Mouse (Mus musculus): ENCODE data around the gene Galnt18.

Gene Galnt18

GRCm38 (mm10) chr7:111588291-111588781 lies 191.4 kb downstream of the Galnt18 start:
- peak; percentile 86 for ATAC-seq (ENCODE audit: insufficient number of reproducible peaks, low FRiP score, low TSS enrichment)

- no peak for ATAC-seq (ENCODE audit: insufficient number of reproducible peaks, low FRiP score, low TSS enrichment)
Observed at GRCm38 (mm10) chr7:111580547-111580946, 199.2 kb downstream of the Galnt18 start.

- no peak for ATAC-seq (ENCODE audit: insufficient number of reproducible peaks, low FRiP score, low TSS enrichment)
Observed at GRCm38 (mm10) chr7:111575096-111575495, 204.7 kb downstream of the Galnt18 start.

GRCm38 (mm10) chr7:111572336-111572735 lies 207.4 kb downstream of the Galnt18 start:
- no peak for ATAC-seq (ENCODE audit: insufficient number of reproducible peaks, low FRiP score, low TSS enrichment)

GRCm38 (mm10) chr7:111566838-111567237 lies 212.9 kb downstream of the Galnt18 start:
- ATAC-seq (ENCODE audit: insufficient number of reproducible peaks, low FRiP score, low TSS enrichment), result no peak

- ATAC-seq (ENCODE audit: insufficient number of reproducible peaks, low FRiP score, low TSS enrichment), result 0 out of 2 replicates have a peak, but pooled peaks have one; percentile 20
Observed at GRCm38 (mm10) chr7:111563316-111564110, 216.3 kb downstream of the Galnt18 start.

- ATAC-seq (ENCODE audit: insufficient number of reproducible peaks, low FRiP score, low TSS enrichment), result no peak
Observed at GRCm38 (mm10) chr7:111560097-111560496, 219.7 kb downstream of the Galnt18 start.

GRCm38 (mm10) chr7:111559011-111559410 lies 220.8 kb downstream of the Galnt18 start:
- ATAC-seq (ENCODE audit: insufficient number of reproducible peaks, low FRiP score, low TSS enrichment), result no peak

GRCm38 (mm10) chr7:111550987-111551386 lies 228.8 kb downstream of the Galnt18 start:
- ATAC-seq (ENCODE audit: insufficient number of reproducible peaks, low FRiP score, low TSS enrichment), result no peak

- no peak for ATAC-seq (ENCODE audit: insufficient number of reproducible peaks, low FRiP score, low TSS enrichment)
Observed at GRCm38 (mm10) chr7:111547069-111547468, 232.7 kb downstream of the Galnt18 start.

- ATAC-seq (ENCODE audit: insufficient number of reproducible peaks, low FRiP score, low TSS enrichment), result no peak
Observed at GRCm38 (mm10) chr7:111545614-111546013, 234.2 kb downstream of the Galnt18 start.

GRCm38 (mm10) chr7:111537946-111538345 lies 241.8 kb downstream of the Galnt18 start:
- no peak for ATAC-seq (ENCODE audit: insufficient number of reproducible peaks, low FRiP score, low TSS enrichment)

- ATAC-seq (ENCODE audit: insufficient number of reproducible peaks, low FRiP score, low TSS enrichment), result no peak
Observed at GRCm38 (mm10) chr7:111534826-111535405, 244.9 kb downstream of the Galnt18 start.

GRCm38 (mm10) chr7:111528961-111529643 lies 250.7 kb downstream of the Galnt18 start:
- ATAC-seq (ENCODE audit: insufficient number of reproducible peaks, low FRiP score, low TSS enrichment), result no peak

- ATAC-seq (ENCODE audit: insufficient number of reproducible peaks, low FRiP score, low TSS enrichment), result no peak
Observed at GRCm38 (mm10) chr7:111528462-111528861, 251.3 kb downstream of the Galnt18 start.

- no peak for ATAC-seq (ENCODE audit: insufficient number of reproducible peaks, low FRiP score, low TSS enrichment)
Observed at GRCm38 (mm10) chr7:111520881-111521280, 258.9 kb downstream of the Galnt18 start.

GRCm38 (mm10) chr7:111518581-111519242 lies 261.1 kb downstream of the Galnt18 start:
- no peak for ATAC-seq (ENCODE audit: insufficient number of reproducible peaks, low FRiP score, low TSS enrichment)

GRCm38 (mm10) chr7:111516882-111517281 lies 262.9 kb downstream of the Galnt18 start:
- 0 out of 2 replicates have a peak, but pooled peaks have one; percentile 20 for ATAC-seq (ENCODE audit: insufficient number of reproducible peaks, low FRiP score, low TSS enrichment)

- no peak for ATAC-seq (ENCODE audit: insufficient number of reproducible peaks, low FRiP score, low TSS enrichment)
Observed at GRCm38 (mm10) chr7:111515471-111515870, 264.3 kb downstream of the Galnt18 start.

GRCm38 (mm10) chr7:111509167-111509854 lies 270.5 kb downstream of the Galnt18 start:
- ATAC-seq (ENCODE audit: insufficient number of reproducible peaks, low FRiP score, low TSS enrichment), result no peak

Measured in cerebellum, adult (tissue).